Mouse (Mus musculus) heart, embryonic 16.5 days (tissue): ENCODE results near the gene Sytl1. TPM values are rescaled to one million over a fixed set of nuclear protein-coding genes. Genes with fewer than 3 reads are reported as not detected.

Experiments used
- ATAC-seq: fragments of 200-750 bp; cut with Nextera tagmentation; replicated peaks from 2 replicates; pipeline ENCODE4 v1.8.0; 2017; ENCODE audit warnings: moderate number of reproducible peaks; ENCODE audit not compliant: insufficient read depth, low FRiP score; ENCODE audit errors: extremely low read depth
- H3K27ac ChIP-seq: fragments of 300-500 bp; sonication (generic); 2 replicates; pipeline ENCODE4 v1.5.1; 2014; ENCODE audit warnings: mild to moderate bottlenecking, low read length, control low read depth, moderate library complexity
- H3K27me3 ChIP-seq: fragments of 300-500 bp; sonication (generic); 2 replicates; pipeline ENCODE4 v1.6.1; 2014; ENCODE audit warnings: low read length, mixed read lengths; ENCODE audit not compliant: control insufficient read depth, insufficient read depth
- H3K36me3 ChIP-seq: fragments of 300-500 bp; sonication (generic); 2 replicates; pipeline ENCODE4 v1.6.1; 2014; ENCODE audit not compliant: control insufficient read depth, insufficient read depth
- H3K4me1 ChIP-seq: fragments of 300-500 bp; sonication (generic); 2 replicates; pipeline ENCODE4 v1.6.1; 2014; ENCODE audit warnings: low read length, mixed read lengths; ENCODE audit not compliant: control insufficient read depth, insufficient read depth
- H3K4me2 ChIP-seq: fragments of 300-500 bp; sonication (generic); 2 replicates; pipeline ENCODE4 v1.6.1; 2014; ENCODE audit warnings: low read depth, mild to moderate bottlenecking, control low read depth, low read length
- H3K4me3 ChIP-seq: fragments of 300-500 bp; sonication (generic); 2 replicates; pipeline ENCODE4 v1.5.1; 2014; ENCODE audit warnings: mild to moderate bottlenecking, control low read depth, low read length
- H3K9ac ChIP-seq: fragments of 300-500 bp; sonication (generic); 2 replicates; pipeline ENCODE4 v1.6.1; 2014; ENCODE audit warnings: low read length, control low read depth
- H3K9me3 ChIP-seq: fragments of 300-500 bp; sonication (generic); replicated peaks from 2 replicates; pipeline ENCODE4 v1.6.1; 2016; ENCODE audit warnings: low read length; ENCODE audit not compliant: control insufficient read depth
- WGBS: fragments of 180-500 bp; shearing (Covaris S2); extraction: QIAGEN DNeasy Blood & Tissue Kit; methylation state at CpG from one replicate; pipeline ENCODE4 v1.1.7; 2014; 5-methylcytosine and 5-hydroxymethylcytosine counted together
- polyA plus RNA-seq: library from polyadenylated mRNA; unstranded; fragments of >200 nt; fragmentation: Nextera tagmentation; extraction: Ambion mirVana; gene quantifications from 2 replicates; pipeline ENCODE4 v1.2.1, GENCODE M21; 2015

Sytl1 gene
- polyA plus RNA-seq, 1 experiment from 2014 or later: 7.6 TPM

DNA sequence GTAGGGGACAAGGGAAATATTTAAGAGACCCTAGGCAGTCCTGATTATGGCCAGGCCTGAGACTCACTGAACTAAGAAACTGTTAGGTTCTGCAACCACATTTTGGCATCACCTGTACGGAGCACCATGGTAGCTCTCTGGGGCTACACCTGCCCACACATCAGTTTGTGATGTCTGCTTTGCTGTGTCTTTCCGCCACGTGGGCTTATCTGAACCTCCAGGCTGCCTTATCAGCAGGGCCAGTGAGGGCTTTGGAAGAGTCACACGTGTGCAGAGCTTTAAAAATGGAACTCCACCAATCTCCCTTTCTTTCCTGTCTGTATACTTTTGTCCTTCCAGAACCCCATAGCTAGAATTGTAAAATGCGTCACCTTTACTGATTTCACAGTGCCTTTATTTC, 23.0 kb upstream of the Sytl1 start:
- peaks cover 19% of the 10 kb centered on the region for H3K4me1 ChIP-seq
- no peak for ATAC-seq
- WGBS: 33% methylated on average over 5 of the region's 5 CpGs
- H3K9ac ChIP-seq: no peak overlapping the region
- no peaks in the 10 kb centered on the region for H3K36me3 ChIP-seq
- H3K4me3 ChIP-seq: no peak overlapping the region
- H3K27me3 ChIP-seq: no peaks in the 10 kb centered on the region
- H3K27ac ChIP-seq: no peak overlapping the region
- no peaks in the 10 kb centered on the region for H3K9me3 ChIP-seq
- H3K4me2 ChIP-seq: no peak overlapping the region

DNA sequence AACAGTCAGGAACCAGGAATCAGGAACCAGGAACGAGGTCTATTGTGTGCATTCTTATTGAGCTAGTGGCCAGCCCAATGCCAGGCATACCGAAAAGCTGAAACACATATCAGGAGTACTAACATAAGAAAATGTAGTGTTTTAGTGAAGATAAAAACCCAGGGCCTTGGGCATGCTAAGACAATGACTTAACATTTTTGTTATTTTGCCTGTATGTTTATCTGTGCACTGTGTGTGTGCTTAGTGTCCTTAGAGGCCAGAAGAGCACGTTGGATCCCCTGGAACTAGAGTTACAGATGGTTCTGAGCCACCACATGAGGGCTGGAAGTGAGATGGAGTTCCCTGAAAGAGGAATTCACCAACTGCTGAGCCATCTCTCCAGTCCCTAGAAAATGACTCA, 22.4 kb upstream of the Sytl1 start:
- H3K4me2 ChIP-seq: no peak overlapping the region
- H3K27me3 ChIP-seq: no peaks in the 10 kb centered on the region
- H3K4me3 ChIP-seq: no peak overlapping the region
- no peaks in the 10 kb centered on the region for H3K36me3 ChIP-seq
- 68% methylated on average over 3 of the region's 3 CpGs for WGBS
- peaks cover 19% of the 10 kb centered on the region for H3K4me1 ChIP-seq
- ATAC-seq: no peak
- H3K27ac ChIP-seq: no peak overlapping the region
- no peaks in the 10 kb centered on the region for H3K9me3 ChIP-seq
- no peak overlapping the region for H3K9ac ChIP-seq

DNA sequence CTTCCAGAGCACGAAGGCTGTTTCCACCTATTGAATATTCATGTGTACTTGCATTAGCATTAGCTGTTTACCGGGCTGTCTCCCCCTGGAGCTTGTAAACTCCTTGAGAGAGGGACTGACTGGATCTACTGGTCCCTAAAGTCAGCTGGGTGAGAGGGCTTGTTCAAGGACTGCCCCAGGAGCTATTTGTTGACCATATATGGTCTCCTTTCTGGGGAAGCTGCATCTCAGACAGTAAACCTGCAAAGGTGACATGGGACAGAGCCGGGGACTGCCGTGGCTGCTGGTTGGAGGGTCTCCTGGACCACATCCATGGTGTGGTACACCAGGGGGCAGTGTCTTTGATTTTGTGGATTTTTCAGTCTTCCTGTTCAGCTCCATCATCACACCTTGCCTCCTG, 19.7 kb upstream of the Sytl1 start:
- H3K4me2 ChIP-seq: no peak overlapping the region
- H3K9me3 ChIP-seq: no peaks in the 10 kb centered on the region
- ATAC-seq: no peak
- peaks cover 24% of the 10 kb centered on the region for H3K4me1 ChIP-seq
- no peak overlapping the region for H3K4me3 ChIP-seq
- H3K9ac ChIP-seq: peak overlapping the region; percentile 34; the same call in 1 of the 2 replicates
- H3K36me3 ChIP-seq: no peaks in the 10 kb centered on the region
- WGBS: 30% methylated on average over 4 of the region's 4 CpGs
- no peak overlapping the region for H3K27ac ChIP-seq
- no peaks in the 10 kb centered on the region for H3K27me3 ChIP-seq

DNA sequence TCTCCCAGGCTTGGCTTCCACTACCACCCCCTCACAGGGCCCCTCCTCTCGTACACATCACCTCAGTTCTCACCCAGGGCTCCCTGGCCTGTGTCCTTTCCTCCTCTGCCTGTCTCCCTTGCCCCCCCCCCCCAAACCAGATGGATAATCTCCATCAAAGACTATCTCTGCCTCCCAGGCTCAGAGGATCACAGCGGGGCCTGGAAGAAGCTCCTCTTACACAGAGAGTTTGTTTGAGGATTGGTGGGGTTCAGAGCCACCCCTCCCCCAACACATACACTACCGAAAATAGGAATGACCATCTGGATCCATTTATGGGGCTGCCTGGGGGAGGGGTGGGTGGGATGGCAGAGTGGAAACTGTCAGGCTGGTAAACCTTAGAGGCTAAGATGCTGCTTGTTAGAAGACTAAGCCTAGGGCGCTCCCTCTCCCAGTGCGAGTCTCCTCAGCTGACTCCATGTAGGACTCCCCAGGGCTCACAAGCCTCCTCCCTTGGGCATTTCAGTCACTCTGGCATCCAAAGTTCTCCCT, 19.1 kb upstream of the Sytl1 start:
- whole genome bisulfite sequencing: 23% methylated on average over 5 of the region's 5 CpGs
- Histone ChIP-seq H3K27ac (peak overlapping the region; percentile 41), H3K4me1 (peaks cover 24% of the 10 kb centered on the region), H3K27me3 (no peaks in the 10 kb centered on the region), H3K4me3 (no peak overlapping the region), H3K36me3 (no peaks in the 10 kb centered on the region), H3K9ac (no peak overlapping the region), H3K9me3 (no peaks in the 10 kb centered on the region), H3K4me2 (no peak overlapping the region)
- ATAC-seq: no peak

DNA sequence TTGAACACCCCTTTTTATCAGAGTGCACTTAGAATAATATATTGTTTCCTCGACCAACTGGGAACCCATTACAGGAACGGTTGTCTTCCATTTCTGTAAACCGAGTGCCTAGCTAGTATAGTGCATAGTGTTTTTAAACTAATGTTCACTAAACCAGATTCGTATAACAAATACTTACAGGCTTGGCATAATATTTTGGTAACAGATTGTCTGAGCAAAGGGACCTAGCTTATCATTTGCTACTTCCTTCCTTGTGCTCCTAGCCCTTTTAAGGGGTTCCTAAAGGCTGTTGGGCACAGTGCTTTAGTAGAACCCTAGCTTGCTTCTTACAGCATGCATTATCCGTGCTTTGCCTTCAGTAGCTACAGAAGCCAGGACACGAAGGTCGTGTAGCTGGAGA, 18.6 kb upstream of the Sytl1 start:
- Histone ChIP-seq H3K4me2 (no peak overlapping the region), H3K4me3 (no peak overlapping the region), H3K9me3 (no peaks in the 10 kb centered on the region), H3K4me1 (peaks cover 28% of the 10 kb centered on the region), H3K36me3 (no peaks in the 10 kb centered on the region), H3K27ac (peak overlapping the region; percentile 41), H3K9ac (no peak overlapping the region), H3K27me3 (no peaks in the 10 kb centered on the region)
- 26% methylated on average over 7 of the region's 7 CpGs for WGBS
- no peak for ATAC-seq

DNA sequence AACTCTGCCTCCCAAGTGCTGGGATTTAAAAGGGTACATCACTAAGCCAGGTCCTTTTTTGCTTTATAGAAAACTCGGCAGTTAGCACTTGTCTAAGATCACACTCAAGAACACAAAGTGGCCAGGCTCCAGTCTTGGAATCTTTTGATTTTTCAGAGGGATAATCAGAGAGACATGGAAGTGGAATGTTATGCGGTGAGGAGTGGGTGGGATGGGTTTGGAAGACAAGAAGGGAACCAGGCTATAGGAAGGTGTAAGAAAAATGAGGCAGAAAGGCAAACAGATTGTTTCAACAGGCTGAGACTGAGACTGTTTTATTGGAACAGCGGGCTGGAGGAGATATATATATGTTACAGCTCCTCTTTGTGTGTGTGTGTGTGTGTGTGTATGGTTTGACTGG, 15.6 kb upstream of the Sytl1 start:
- Histone ChIP-seq H3K9me3 (no peaks in the 10 kb centered on the region), H3K36me3 (no peaks in the 10 kb centered on the region; the same call in 1 of the 2 replicates), H3K4me1 (peaks cover 30% of the 10 kb centered on the region), H3K27ac (peak overlapping the region; percentile 86), H3K4me2 (peak overlapping the region; percentile 88), H3K9ac (no peak overlapping the region; the same call in 1 of the 2 replicates), H3K27me3 (no peaks in the 10 kb centered on the region), H3K4me3 (no peak overlapping the region; the same call in 1 of the 2 replicates)
- 82% methylated on average over 3 of the region's 3 CpGs for WGBS
- no peak for ATAC-seq

DNA sequence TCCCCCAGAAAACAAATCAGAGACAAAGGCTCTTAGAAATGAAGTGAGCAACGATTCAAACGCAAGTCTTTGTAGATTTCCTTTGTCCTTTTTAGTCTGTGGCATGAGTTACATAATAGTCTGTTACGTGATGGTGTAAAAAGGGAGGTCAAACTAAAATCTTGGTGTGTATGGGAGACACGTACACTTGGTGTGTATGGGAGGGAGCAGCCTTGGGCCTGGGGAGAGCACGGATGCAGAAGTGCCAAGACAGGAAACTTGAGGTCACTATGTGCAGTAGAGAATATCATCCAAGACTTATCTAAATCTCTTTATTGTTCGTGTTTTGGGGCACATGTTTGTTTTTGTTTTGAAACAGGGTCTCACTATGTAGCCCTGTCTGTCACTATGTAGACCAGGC, 15.2 kb upstream of the Sytl1 start:
- no peak for ATAC-seq
- whole genome bisulfite sequencing: 19% methylated on average over 6 of the region's 6 CpGs

DNA sequence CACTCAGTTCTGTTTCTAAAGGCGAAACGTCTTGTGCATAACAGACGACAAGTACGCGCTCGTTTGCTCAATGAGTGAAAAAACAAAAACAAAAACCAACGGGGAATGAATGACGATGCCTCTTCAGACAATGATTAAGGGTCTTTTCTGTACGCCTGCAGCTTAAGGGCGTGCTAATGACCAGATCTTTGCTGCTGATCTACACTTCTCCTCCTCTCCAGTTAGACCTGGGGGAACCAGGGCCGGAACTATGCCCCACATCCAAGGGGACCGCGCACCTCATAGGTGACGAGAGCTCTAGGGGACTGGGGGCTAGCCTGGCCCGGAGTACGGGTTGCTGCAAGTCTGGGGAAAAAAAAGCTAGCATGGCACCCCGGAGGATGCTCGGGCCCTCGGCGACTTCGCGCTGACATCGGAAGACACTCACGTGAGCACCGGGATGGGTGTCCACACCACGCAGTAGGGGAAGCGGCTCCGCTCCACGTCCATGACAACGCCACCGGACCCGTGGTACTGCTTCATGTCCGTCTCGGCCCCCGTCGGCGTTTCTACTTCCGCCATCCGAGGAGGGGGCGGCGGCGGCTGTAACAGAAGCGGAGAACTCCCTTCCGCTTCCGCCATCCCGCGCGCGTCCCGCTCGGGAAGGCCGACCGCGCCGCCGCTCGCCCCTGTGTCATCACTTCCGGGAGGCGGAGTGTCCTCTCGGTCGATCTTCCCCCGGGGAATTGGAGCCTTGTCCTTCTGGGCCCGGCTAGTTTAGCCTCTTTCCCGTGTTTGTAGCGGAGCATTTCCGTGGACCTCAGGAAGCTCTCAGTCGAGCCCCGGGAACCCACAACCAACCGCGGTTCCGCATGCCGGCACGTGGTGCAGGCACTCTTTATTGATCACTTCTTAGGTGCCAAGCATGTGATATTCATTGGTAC, 14.5 kb upstream of the Sytl1 start, which contains the start of gene Tmem222:
TSS of gene Tmem222 (minus strand) at position 689 of the 923 bp plus-strand sequence.
- peak; percentile 94 for ATAC-seq
- under 1% methylated on average over 72 of the region's 73 CpGs for WGBS
- Histone ChIP-seq H3K27me3 (no peaks in the 10 kb centered on the region), H3K9me3 (no peaks in the 10 kb centered on the region), H3K4me3 (peak within 1 kb of the TSS; percentile 85), H3K4me1 (peaks cover 27% of the 10 kb centered on the region), H3K9ac (peak within 1 kb of the TSS; percentile 89), H3K36me3 (no peaks in the 10 kb centered on the region; the same call in 1 of the 2 replicates), H3K27ac (peak within 1 kb of the TSS; percentile 86), H3K4me2 (peak within 1 kb of the TSS; percentile 88)

More for the DNA sequence above, 15.2 kb upstream of the Sytl1 start:
- peak overlapping the region; percentile 89 for H3K9ac ChIP-seq
- peak overlapping the region; percentile 85 for H3K4me3 ChIP-seq
- H3K4me1 ChIP-seq: peaks cover 30% of the 10 kb centered on the region
- H3K27me3 ChIP-seq: no peaks in the 10 kb centered on the region
- no peaks in the 10 kb centered on the region; the same call in 1 of the 2 replicates for H3K36me3 ChIP-seq
- peak overlapping the region; percentile 86 for H3K27ac ChIP-seq
- peak overlapping the region; percentile 88 for H3K4me2 ChIP-seq
- H3K9me3 ChIP-seq: no peaks in the 10 kb centered on the region

DNA sequence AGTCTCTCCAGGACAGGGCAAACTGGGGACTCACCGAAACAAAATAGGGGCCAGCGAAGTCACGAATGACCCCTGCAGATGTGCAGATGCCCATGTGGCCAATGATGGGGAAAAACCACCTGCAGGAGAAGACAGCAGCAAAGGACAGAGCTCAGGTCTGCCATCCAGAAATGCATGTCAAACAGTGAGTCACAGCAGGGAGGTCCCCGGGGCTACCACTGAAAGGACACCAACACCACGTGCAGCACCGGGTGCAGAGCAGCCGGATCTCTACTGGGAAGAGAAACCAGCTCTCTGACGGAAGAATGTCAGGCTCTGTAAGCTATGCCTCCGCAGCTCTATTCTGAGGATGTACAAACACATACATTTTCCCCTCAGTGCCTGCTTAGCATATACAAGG, 8.0 kb upstream of the Sytl1 start:
- ATAC-seq: no peak
- H3K4me3 ChIP-seq: no peak overlapping the region
- peaks cover 5% of the 10 kb centered on the region for H3K4me1 ChIP-seq
- 83% methylated on average over 9 of the region's 9 CpGs for WGBS
- H3K27ac ChIP-seq: no peak overlapping the region
- no peaks in the 10 kb centered on the region for H3K9me3 ChIP-seq
- H3K4me2 ChIP-seq: no peak overlapping the region
- peaks cover 29% of the 10 kb centered on the region for H3K36me3 ChIP-seq
- no peak overlapping the region for H3K9ac ChIP-seq
- no peaks in the 10 kb centered on the region for H3K27me3 ChIP-seq
